Mouse (Mus musculus) midbrain, embryonic 12.5 days (tissue): Measurements from ENCODE around the gene Trpm2. TPM values are rescaled to one million over a fixed set of nuclear protein-coding genes. Genes with fewer than 3 reads are reported as not detected.

Source experiments
- polyA plus RNA-seq: library from polyadenylated mRNA; unstranded; fragments of >200 nt; fragmentation: Nextera tagmentation; extraction: Ambion mirVana; gene quantifications from 2 replicates; pipeline ENCODE4 v1.2.1, GENCODE M21; 2016

The Trpm2 gene
- polyA plus RNA-seq, 1 experiment from 2014 or later = 1.5 TPM

Other genes with a start within 250 kb of the Trpm2 start
- not detected in 2 replicates for gene Krtap12-1, start 250.0 kb downstream of the Trpm2 start, polyA plus RNA-seq
- not detected in 2 replicates for gene Gm10100, start 244.1 kb downstream of the Trpm2 start, polyA plus RNA-seq
- not detected in 2 replicates for gene Gm18596, start 227.9 kb downstream of the Trpm2 start, polyA plus RNA-seq
- not detected in 2 replicates for gene Gm9736, start 219.2 kb downstream of the Trpm2 start, polyA plus RNA-seq
- gene Gm3233, start 210.9 kb downstream of the Trpm2 start, polyA plus RNA-seq = not detected in 2 replicates
- not detected in 2 replicates for gene Gm3238, start 199.2 kb downstream of the Trpm2 start, polyA plus RNA-seq
- not detected in 2 replicates for gene Gm7138, start 193.6 kb downstream of the Trpm2 start, polyA plus RNA-seq
- gene Gm3250, start 188.0 kb downstream of the Trpm2 start, polyA plus RNA-seq = not detected in 2 replicates
- not detected in 2 replicates for gene Gm7137, start 182.4 kb downstream of the Trpm2 start, polyA plus RNA-seq
- gene Gm9639, start 175.5 kb downstream of the Trpm2 start, polyA plus RNA-seq = not detected in 2 replicates
- gene Gm19668, start 171.4 kb downstream of the Trpm2 start, polyA plus RNA-seq = not detected in 2 replicates
- gene Gm9507, start 158.7 kb downstream of the Trpm2 start, polyA plus RNA-seq = not detected in 2 replicates
- not detected in 2 replicates for gene Gm2696, start 155.9 kb downstream of the Trpm2 start, polyA plus RNA-seq
- not detected in 2 replicates for gene Krtap10-4, start 143.5 kb downstream of the Trpm2 start, polyA plus RNA-seq
- gene Krtap10-10, start 134.6 kb downstream of the Trpm2 start, polyA plus RNA-seq = not detected in 2 replicates
- gene Gm36176, start 123.8 kb downstream of the Trpm2 start, polyA plus RNA-seq = not detected in 2 replicates
- not detected in 2 replicates for gene Gm10318, start 117.7 kb downstream of the Trpm2 start, polyA plus RNA-seq
- gene Gm3285, start 108.6 kb downstream of the Trpm2 start, polyA plus RNA-seq = not detected in 2 replicates
- gene Lrrc3, start 68.0 kb downstream of the Trpm2 start, polyA plus RNA-seq = 5.3 and 5.6 TPM in 2 replicates
- gene 1810043G02Rik, start 8.0 kb upstream of the Trpm2 start, polyA plus RNA-seq = 32.0 and 32.9 TPM in 2 replicates
- 104 and 116 TPM in 2 replicates for gene Pfkl, start 39.5 kb upstream of the Trpm2 start, polyA plus RNA-seq
- not detected in 2 replicates for gene Dnmt3l, start 71.4 kb upstream of the Trpm2 start, polyA plus RNA-seq
- gene Aire, start 73.0 kb upstream of the Trpm2 start, polyA plus RNA-seq = 0.17 and 0.35 TPM in 2 replicates
- gene Icosl, start 98.7 kb upstream of the Trpm2 start, polyA plus RNA-seq = 1.2 and 1.4 TPM in 2 replicates
- 21.8 and 24.1 TPM in 2 replicates for gene D10Jhu81e, start 199.2 kb upstream of the Trpm2 start, polyA plus RNA-seq
- gene Pwp2, start 214.6 kb upstream of the Trpm2 start, polyA plus RNA-seq = 22.5 and 25.5 TPM in 2 replicates